Mouse (Mus musculus) bone marrow macrophage, adult 2 months (primary cell): ENCODE data around the gene Gm30191. TPM values are rescaled to one million over a fixed set of nuclear protein-coding genes. Genes with fewer than 3 reads are reported as not detected.
"Not testable (repeated sequence)": the region's sequence is repeated elsewhere in the genome, so short reads cannot be mapped to it uniquely, and the experiment has no call there.

Experiments used
- H3K27ac ChIP-seq: 2 replicates; pipeline ENCODE4 v1.5.1; 2012; ENCODE audit warnings: low read depth, low read length; ENCODE audit not compliant: insufficient read depth
- H3K4me1 ChIP-seq: 2 replicates; pipeline ENCODE4 v1.6.1; 2012; ENCODE audit warnings: low read length; ENCODE audit not compliant: control insufficient read depth, insufficient read depth
- H3K4me3 ChIP-seq: 2 replicates; pipeline ENCODE4 v1.5.1; 2012; ENCODE audit warnings: mild to moderate bottlenecking, low read length, moderate library complexity; ENCODE audit not compliant: insufficient read depth
- CTCF ChIP-seq: IDR thresholded peaks from 2 replicates; pipeline ENCODE4 v1.5.1; 2012; ENCODE audit warnings: low read depth, mild to moderate bottlenecking, low read length, moderate library complexity
- POLR2A ChIP-seq: IDR thresholded peaks from 2 replicates; pipeline ENCODE4 v1.6.1; 2012; ENCODE audit warnings: mild to moderate bottlenecking, low read depth, low read length, borderline replicate concordance
- polyA plus RNA-seq: library from polyadenylated mRNA; stranded (reverse); fragments of >200 nt; gene quantifications from 2 replicates; pipeline ENCODE4 v1.2.4, GENCODE M21; 2012; ENCODE audit not compliant: missing spikeins, insufficient read depth, insufficient read length

Gm30191 gene
- polyA plus RNA-seq, 1 experiment = not detected

- Histone ChIP-seq H3K27ac (peak overlapping the region; percentile 58), H3K4me3 (peak overlapping the region; percentile 99), H3K4me1 (peaks cover 20% of the 10 kb centered on the region)
- no peak for TF ChIP-seq CTCF
- TF ChIP-seq POLR2A = no peak
These were observed 39.8 kb downstream of the Gm30191 start for GRCm38 (mm10) chr4:134286226-134287167.

- Histone ChIP-seq H3K4me3 (peak overlapping the region; percentile 99), H3K4me1 (peaks cover 22% of the 10 kb centered on the region), H3K27ac (peak overlapping the region; percentile 79)
- TF ChIP-seq CTCF (no peak), POLR2A (peak; percentile 44; the same call in 1 of the 2 replicates)
These were observed 40.4 kb downstream of the Gm30191 start for GRCm38 (mm10) chr4:134287168-134287564.

DNA sequence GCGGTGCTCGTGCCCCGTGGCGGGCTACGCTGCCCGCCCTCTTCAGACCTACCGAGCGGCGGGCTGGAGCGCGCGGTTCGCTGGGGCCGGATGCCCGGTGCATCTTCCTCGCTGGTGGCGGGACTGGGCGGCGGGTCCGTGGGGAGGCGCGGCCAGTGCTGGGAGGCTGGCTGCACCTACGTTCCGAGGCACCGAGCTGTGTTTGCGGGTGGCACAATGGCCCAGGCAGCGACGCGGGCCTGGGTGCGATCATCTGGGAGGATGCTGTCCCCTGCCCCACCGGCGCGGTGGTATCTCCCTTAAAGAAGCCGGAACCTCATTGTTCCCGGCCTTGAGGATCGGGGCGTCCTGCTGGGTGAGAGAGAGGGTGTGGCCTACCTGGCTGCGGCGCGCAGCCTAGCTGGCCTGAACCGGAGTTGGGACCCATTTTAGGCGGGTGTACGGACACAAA, 40.9 kb downstream of the Gm30191 start, which contains the start of gene Pdik1l:
Pdik1l (minus strand) TSS at position 321 of the 451 bp plus-strand sequence.
- peaks cover 22% of the 10 kb centered on the region for H3K4me1 ChIP-seq

GRCm38 (mm10) chr4:134288397-134289256, 41.9 kb downstream of the Gm30191 start:
- Histone ChIP-seq H3K4me1 (peaks cover 22% of the 10 kb centered on the region), H3K27ac (peak overlapping the region; percentile 79), H3K4me3 (peak overlapping the region; percentile 74)
- TF ChIP-seq POLR2A = no peak
- no peak for TF ChIP-seq CTCF

More for the DNA sequence above, 40.9 kb downstream of the Gm30191 start, which contains the start of gene Pdik1l:
- peak within 1 kb of the TSS; percentile 79 for H3K27ac ChIP-seq
- no peak for TF ChIP-seq POLR2A
- TF ChIP-seq CTCF = no peak
- H3K4me3 ChIP-seq = peak within 1 kb of the TSS; percentile 99

GRCm38 (mm10) chr4:134292067-134292466, 45.3 kb downstream of the Gm30191 start:
- TF ChIP-seq POLR2A (no peak), CTCF (peak; percentile 89)

DNA sequence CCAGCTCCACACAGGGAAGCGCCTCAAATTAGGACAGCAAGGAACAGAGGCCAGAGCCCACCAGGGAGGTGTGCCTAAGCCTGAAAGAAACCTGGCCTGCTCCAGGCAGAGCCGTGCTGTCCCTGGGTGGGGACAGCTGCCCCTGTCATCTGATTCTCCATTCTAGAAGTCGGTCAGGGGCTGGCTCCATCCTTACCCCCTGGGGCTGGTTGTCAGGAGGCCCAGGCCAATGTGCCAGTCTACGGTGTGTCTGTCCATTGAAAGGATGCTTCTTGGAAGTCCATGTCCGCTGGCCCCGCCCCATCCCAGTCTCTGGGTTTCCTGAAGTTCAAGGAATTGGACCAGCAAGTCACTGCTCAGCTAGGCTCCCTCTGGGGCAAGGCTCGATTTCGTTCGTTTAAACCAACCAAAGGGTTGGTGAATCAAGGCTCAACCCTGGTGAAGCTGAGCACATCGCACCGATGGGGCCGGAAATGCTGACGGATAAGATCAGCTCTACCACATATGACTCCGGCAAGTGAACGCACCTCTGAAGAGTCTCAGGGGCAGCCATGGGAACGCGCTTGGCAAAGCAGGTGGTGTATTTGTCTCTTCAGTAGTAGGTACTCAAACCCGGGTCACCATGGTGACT, 46.4 kb downstream of the Gm30191 start:
- Histone ChIP-seq H3K4me1 (peaks cover 19% of the 10 kb centered on the region), H3K27ac (no peak overlapping the region), H3K4me3 (no peak overlapping the region)
- TF ChIP-seq CTCF (no peak), POLR2A (no peak)

More at GRCm38 (mm10) chr4:134292067-134292466, 45.3 kb downstream of the Gm30191 start:
- Histone ChIP-seq H3K4me3 (no peak overlapping the region), H3K27ac (no peak overlapping the region), H3K4me1 (peaks cover 19% of the 10 kb centered on the region)

DNA sequence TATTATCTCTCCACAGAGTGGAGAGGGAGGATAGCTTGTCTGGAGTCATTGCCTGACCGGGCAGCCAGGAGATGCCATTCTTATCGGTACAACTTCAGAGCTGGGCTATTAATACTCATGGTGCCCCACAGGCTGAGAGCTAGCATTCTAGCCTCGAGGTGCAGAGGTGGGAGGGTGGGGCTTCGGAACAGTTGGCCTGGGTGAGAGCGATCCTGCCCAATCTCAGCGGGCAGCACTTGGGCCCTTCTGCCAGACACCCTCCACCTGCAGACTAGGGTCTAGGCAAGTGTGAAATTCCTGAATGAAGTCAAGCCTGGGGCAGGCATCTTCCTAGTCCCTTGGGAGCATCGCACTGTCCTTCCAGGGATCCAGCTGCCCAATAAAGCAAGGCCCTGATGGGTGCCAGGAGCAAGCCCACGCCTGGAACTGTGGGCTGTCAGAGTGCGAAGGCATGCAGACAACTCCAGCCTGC, 47.0 kb downstream of the Gm30191 start:
- Histone ChIP-seq H3K4me1 (peaks cover 14% of the 10 kb centered on the region), H3K27ac (no peak overlapping the region), H3K4me3 (no peak overlapping the region)
- TF ChIP-seq CTCF = no peak
- no peak for TF ChIP-seq POLR2A

DNA sequence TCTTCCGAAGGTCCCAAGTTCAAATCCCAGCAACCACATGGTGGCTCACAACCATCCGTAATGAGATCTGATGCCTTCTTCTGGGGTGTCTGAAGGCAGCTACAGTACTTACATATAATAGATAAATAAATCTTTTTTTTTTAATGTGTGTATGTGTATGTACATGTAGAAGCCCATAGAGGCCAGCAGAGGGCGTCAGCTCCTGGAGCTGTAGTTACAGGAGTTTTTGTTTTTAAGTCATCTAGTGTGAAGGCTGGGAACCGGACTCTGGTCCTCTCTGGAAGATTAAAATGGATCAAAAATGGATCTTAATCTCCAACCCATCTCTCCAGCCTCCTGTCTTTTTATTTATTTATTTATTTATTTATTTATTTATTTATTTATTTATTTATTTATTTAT, 49.4 kb downstream of the Gm30191 start:
- peaks cover 23% of the 10 kb centered on the region for H3K4me1 ChIP-seq
- H3K27ac ChIP-seq, H3K4me3 ChIP-seq: not testable (repeated sequence)

- H3K4me3 ChIP-seq = no peak overlapping the region
- TF ChIP-seq CTCF (no peak), POLR2A (no peak)
- H3K27ac ChIP-seq = no peak overlapping the region
- H3K4me1 ChIP-seq = peaks cover 25% of the 10 kb centered on the region
These were observed 49.8 kb downstream of the Gm30191 start for GRCm38 (mm10) chr4:134296523-134296922.
